Mouse (Mus musculus) small intestine, adult 2 months (tissue): Measurements from ENCODE around the gene Rnf31.

ENCODE experiments used
- CTCF ChIP-seq: fragments of 200-500 bp; IDR thresholded peaks from 2 replicates; pipeline ENCODE4 v1.5.1; 2012; ENCODE audit warnings: low read depth, mild to moderate bottlenecking, control low read depth, inconsistent platforms, low read length, moderate library complexity, mixed read lengths; ENCODE audit not compliant: insufficient replicate concordance, insufficient read length; ENCODE audit errors: extremely low read depth
- POLR2A ChIP-seq: fragments of 200-500 bp; IDR thresholded peaks from 2 replicates; pipeline ENCODE4 v1.6.1; 2012; ENCODE audit warnings: low read depth, mild to moderate bottlenecking, control low read depth, inconsistent platforms, low read length, moderate library complexity

DNA sequence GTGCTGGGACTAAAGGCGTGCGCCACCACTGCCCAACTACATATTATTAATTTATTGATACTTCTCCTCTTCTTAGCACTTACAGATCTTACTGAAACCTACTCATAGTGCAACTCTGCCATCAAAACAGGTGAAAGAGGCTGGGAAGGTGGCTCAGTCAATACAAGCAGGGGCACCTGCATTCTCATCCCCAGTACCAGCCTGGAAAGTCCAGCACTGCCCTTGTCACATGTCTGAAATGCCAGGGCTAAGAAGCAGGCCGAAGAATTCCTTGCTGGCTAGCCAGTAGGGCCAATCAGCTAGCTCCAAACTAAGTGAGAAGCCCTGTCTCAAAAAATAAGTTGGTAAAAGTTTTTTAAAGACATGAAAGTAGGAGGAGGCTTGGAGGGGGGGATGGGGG lies 33.9 kb upstream of the Rnf31 start:
- TF ChIP-seq POLR2A (no peak), CTCF (no peak)
